In the genomic region with DNA sequence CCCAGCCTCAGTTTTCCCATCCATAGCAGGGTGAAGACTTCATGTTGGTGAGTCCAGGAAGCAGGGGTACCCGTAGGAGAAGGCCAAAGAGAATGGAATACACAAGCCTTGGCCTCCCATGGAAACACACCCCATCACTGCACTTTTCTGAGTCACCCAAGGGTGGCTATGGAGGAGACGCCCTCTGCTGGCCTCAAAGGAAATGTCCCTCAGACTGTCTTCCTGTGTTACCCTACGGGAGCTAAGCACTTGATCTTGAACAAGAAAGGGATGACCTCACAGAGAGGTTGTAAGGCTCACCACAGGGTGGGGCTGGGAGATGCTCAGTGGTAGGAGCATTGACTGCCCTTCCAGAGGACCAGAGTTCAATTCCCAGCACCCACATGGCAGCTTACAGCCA, we compare ENCODE assay signal across 8 mouse cellular contexts. TPM values are rescaled to one million over a fixed set of nuclear protein-coding genes. Genes with fewer than 3 reads are reported as not detected.
DNase-seq lines count a peak whose midpoint lies in the region; ATAC-seq and TF ChIP-seq lines count a peak whose summit lies in the region.

No protein-coding gene starts in this region.

- H3ac ChIP-seq in myocyte (ENCODE audit: control insufficient read depth, insufficient read length), result no peak overlapping the region

- TF ChIP-seq POLR2A in myocyte (IDR thresholded peaks at IDR 0.05; ENCODE audit: insufficient read length, low read depth), result no peak

- no peak overlapping the region for H3K4me2 ChIP-seq in kidney, embryonic 14.5 days (replicated peaks; ENCODE audit: low read depth, low read length)
- H3K4me2 ChIP-seq in myocyte (ENCODE audit: low read depth), result no peak overlapping the region
- H3K4me2 ChIP-seq in hindbrain, embryonic 16.5 days (ENCODE audit: low read length), result no peak overlapping the region

- WGBS in kidney, embryonic 14.5 days, result 36% methylated on average over 3 of the region's 3 CpGs
- 21% methylated on average over 3 of the region's 3 CpGs for WGBS in midbrain, embryonic 10.5 days
- WGBS in hindbrain, embryonic 16.5 days, result 32% methylated on average over 3 of the region's 3 CpGs

- no peak overlapping the region for H3K27ac ChIP-seq in kidney, embryonic 14.5 days (ENCODE audit: low read depth, low read length)
- H3K27ac ChIP-seq in midbrain, embryonic 10.5 days (replicated peaks), result no peak overlapping the region
- H3K27ac ChIP-seq in hindbrain, embryonic 16.5 days (ENCODE audit: low read depth, low read length), result no peak overlapping the region

- H3K4me1 ChIP-seq in kidney, embryonic 14.5 days (ENCODE audit: control insufficient read depth, insufficient read depth, low read length), result peaks cover 19% of the 10 kb centered on the region
- H3K4me1 ChIP-seq in G1E (ENCODE audit: insufficient read depth, low read depth, low read length), result peaks cover 74% of the 10 kb centered on the region
- peaks cover 46% of the 10 kb centered on the region for H3K4me1 ChIP-seq in midbrain, embryonic 10.5 days
- peaks cover 20% of the 10 kb centered on the region for H3K4me1 ChIP-seq in hindbrain, embryonic 16.5 days (ENCODE audit: control insufficient read depth, insufficient read depth, low read depth, low read length)

- H3K9me3 ChIP-seq in kidney, embryonic 14.5 days (ENCODE audit: control insufficient read depth, low read length), result no peaks in the 10 kb centered on the region
- no peaks in the 10 kb centered on the region for H3K9me3 ChIP-seq in G1E (replicated peaks)
- H3K9me3 ChIP-seq in midbrain, embryonic 10.5 days (replicated peaks), result no peaks in the 10 kb centered on the region
- H3K9me3 ChIP-seq in hindbrain, embryonic 16.5 days (ENCODE audit: control insufficient read depth, low read length), result no peaks in the 10 kb centered on the region

- DNase-seq in kidney, adult 11 months, result peak; percentile 37
- DNase-seq in G1E (ENCODE audit: low spot score), result peak; percentile 71
- peak; percentile 81 for DNase-seq in c-Kit-positive CD71-positive TER-119-positive erythroid progenitor cells, embryonic 14.5 days (ENCODE audit: low spot score)
- DNase-seq in kidney, postnatal 10 days, result peak; percentile 74
- no peak for DNase-seq in midbrain, embryonic 10.5 days (ENCODE audit: low spot score)

- TF ChIP-seq CTCF in G1E (IDR thresholded peaks at IDR 0.05; ENCODE audit: low read depth, low read length), result peak; percentile 71

- peaks cover 7% of the 10 kb centered on the region for H3K36me3 ChIP-seq in kidney, embryonic 14.5 days (ENCODE audit: control insufficient read depth, insufficient read depth, low read length)
- H3K36me3 ChIP-seq in G1E (replicated peaks) (peaks cover 44% of the 10 kb centered on the region), myocyte (ENCODE audit: control insufficient read depth, insufficient read depth) (peaks cover 17% of the 10 kb centered on the region)
- peaks cover 4% of the 10 kb centered on the region for H3K36me3 ChIP-seq in midbrain, embryonic 10.5 days
- no peaks in the 10 kb centered on the region for H3K36me3 ChIP-seq in hindbrain, embryonic 16.5 days (ENCODE audit: control insufficient read depth, insufficient read depth, low read length)

- ATAC-seq in kidney, embryonic 14.5 days (ENCODE audit: low FRiP score, low TSS enrichment), result no peak
- ATAC-seq in G1E (ENCODE audit: extremely low read depth, insufficient number of reproducible peaks, low FRiP score, poor library complexity, severe bottlenecking), result peak; percentile 30
- ATAC-seq in hindbrain, embryonic 16.5 days, result no peak

- H3K79me2 ChIP-seq in myocyte (ENCODE audit: control insufficient read depth, insufficient read depth), result peaks cover 38% of the 10 kb centered on the region

- H3K27me3 ChIP-seq in kidney, embryonic 14.5 days (ENCODE audit: control insufficient read depth, insufficient read depth, low read length), result no peaks in the 10 kb centered on the region
- H3K27me3 ChIP-seq in G1E (ENCODE audit: insufficient read depth, low read length) (no peaks in the 10 kb centered on the region), myocyte (ENCODE audit: control insufficient read depth, insufficient read depth, insufficient read length) (no peaks in the 10 kb centered on the region)
- peaks cover 23% of the 10 kb centered on the region for H3K27me3 ChIP-seq in midbrain, embryonic 10.5 days (ENCODE audit: low read depth, poor library complexity, severe bottlenecking)
- peaks cover 6% of the 10 kb centered on the region for H3K27me3 ChIP-seq in hindbrain, embryonic 16.5 days (replicated peaks; ENCODE audit: control insufficient read depth, insufficient read depth, low read length)

- no peak overlapping the region; the same call in 1 of the 2 replicates for H3K9ac ChIP-seq in kidney, embryonic 14.5 days (ENCODE audit: low read depth, low read length)
- no peak overlapping the region for H3K9ac ChIP-seq in hindbrain, embryonic 16.5 days (ENCODE audit: low read depth, low read length)

- H3K4me3 ChIP-seq in kidney, embryonic 14.5 days (ENCODE audit: low read length), result no peak overlapping the region
- H3K4me3 ChIP-seq in G1E (ENCODE audit: low read depth, low read length) (no peak overlapping the region), myocyte (no peak overlapping the region)
- no peak overlapping the region for H3K4me3 ChIP-seq in midbrain, embryonic 10.5 days
- H3K4me3 ChIP-seq in hindbrain, embryonic 16.5 days (ENCODE audit: low read length), result no peak overlapping the region

TF ChIP-seq in myocyte, 11 proteins besides CTCF, POLR2A, EP300 and RAD21:
- TF ChIP-seq TCF12 (IDR thresholded peaks at IDR 0.05; ENCODE audit: insufficient read depth, poor library complexity, severe bottlenecking), result no peak
- TF ChIP-seq REST (IDR thresholded peaks at IDR 0.05; ENCODE audit: insufficient read depth, insufficient read length), result no peak
- peak in 1 of 3 experiments; percentile 0 for TF ChIP-seq MYOD1 (IDR thresholded peaks at IDR 0.05; ENCODE audit: control insufficient read depth in 1 of 3, insufficient read length in 2 of 3, low read depth in 2 of 3)
- TF ChIP-seq POLR2AphosphoS2 (IDR thresholded peaks at IDR 0.05; ENCODE audit: insufficient read length, low read depth), result peak; percentile 94
- no peak for TF ChIP-seq CEBPB (IDR thresholded peaks at IDR 0.05; ENCODE audit: insufficient read depth, poor library complexity, severe bottlenecking)

RNA-seq across cellular contexts. Expression of gene Nol12, which starts 3.2 kb away (rescaled TPM):
- 55.8 and 64.6 TPM in 2 replicates for polyA plus RNA-seq in kidney, embryonic 14.5 days (2014; fragmentation: Nextera tagmentation; extraction: Ambion mirVana)
- total RNA-seq in G1E (2014; fragmentation: Nextera tagmentation) (13.2 and 25.6 TPM in 2 replicates), G1E (2017) (20.1 and 24.2 TPM in 2 replicates)
- polyA plus RNA-seq in G1E (2012) (15.9 and 16.7 TPM in 2 replicates), myocyte (2012; fragmentation: generic; extraction: Trizol) (101 TPM)
- polyA plus RNA-seq in midbrain, embryonic 10.5 days (2016; fragmentation: Nextera tagmentation; extraction: Ambion mirVana), result 62.7 and 71.2 TPM in 2 replicates
- 63.6 and 68.1 TPM in 2 replicates for polyA plus RNA-seq in hindbrain, embryonic 16.5 days (2015; fragmentation: Nextera tagmentation; extraction: Ambion mirVana)

RNA-seq across cellular contexts. Expression of gene Lgals1, which starts 5.1 kb away (rescaled TPM):
- 584 and 814 TPM in 2 replicates for polyA plus RNA-seq in kidney, embryonic 14.5 days (2014; fragmentation: Nextera tagmentation; extraction: Ambion mirVana)
- 558 and 607 TPM in 2 replicates for total RNA-seq in G1E (2014; fragmentation: Nextera tagmentation)
- total RNA-seq in G1E (2017), result 3,673 and 4,536 TPM in 2 replicates
- 1,469 and 2,086 TPM in 2 replicates for polyA plus RNA-seq in G1E (2012)
- 13,722 TPM for polyA plus RNA-seq in myocyte (2012; fragmentation: generic; extraction: Trizol)
- 341 and 392 TPM in 2 replicates for polyA plus RNA-seq in midbrain, embryonic 10.5 days (2016; fragmentation: Nextera tagmentation; extraction: Ambion mirVana)
- 105 and 169 TPM in 2 replicates for polyA plus RNA-seq in hindbrain, embryonic 16.5 days (2015; fragmentation: Nextera tagmentation; extraction: Ambion mirVana)

RNA-seq across cellular contexts. Expression of gene Triobp, which starts 15.9 kb away (rescaled TPM):
- polyA plus RNA-seq in kidney, embryonic 14.5 days (2014; fragmentation: Nextera tagmentation; extraction: Ambion mirVana), result 50.6 and 54.9 TPM in 2 replicates
- total RNA-seq in G1E (2014; fragmentation: Nextera tagmentation) (67.0 and 104 TPM in 2 replicates), G1E (2017) (23.6 and 24.4 TPM in 2 replicates)
- polyA plus RNA-seq in G1E (2012) (42.5 and 45.6 TPM in 2 replicates), myocyte (2012; fragmentation: generic; extraction: Trizol) (19.9 TPM)
- polyA plus RNA-seq in midbrain, embryonic 10.5 days (2016; fragmentation: Nextera tagmentation; extraction: Ambion mirVana), result 39.7 and 39.8 TPM in 2 replicates
- polyA plus RNA-seq in hindbrain, embryonic 16.5 days (2015; fragmentation: Nextera tagmentation; extraction: Ambion mirVana), result 36.1 and 40.4 TPM in 2 replicates

RNA-seq across cellular contexts. Expression of gene Pdxp, which starts 17.9 kb away (rescaled TPM):
- polyA plus RNA-seq in kidney, embryonic 14.5 days (2014; fragmentation: Nextera tagmentation; extraction: Ambion mirVana), result 20.5 and 25.8 TPM in 2 replicates
- total RNA-seq in G1E (2014; fragmentation: Nextera tagmentation) (26.6 and 31.4 TPM in 2 replicates), G1E (2017) (13.9 and 18.1 TPM in 2 replicates)
- polyA plus RNA-seq in G1E (2012) (39.7 and 40.6 TPM in 2 replicates), myocyte (2012; fragmentation: generic; extraction: Trizol) (33.1 TPM)
- 27.3 and 29.8 TPM in 2 replicates for polyA plus RNA-seq in midbrain, embryonic 10.5 days (2016; fragmentation: Nextera tagmentation; extraction: Ambion mirVana)
- 94.7 and 96.9 TPM in 2 replicates for polyA plus RNA-seq in hindbrain, embryonic 16.5 days (2015; fragmentation: Nextera tagmentation; extraction: Ambion mirVana)

RNA-seq across cellular contexts. Expression of gene Sh3bp1, which starts 32.0 kb away (rescaled TPM):
- 32.7 and 38.5 TPM in 2 replicates for polyA plus RNA-seq in kidney, embryonic 14.5 days (2014; fragmentation: Nextera tagmentation; extraction: Ambion mirVana)
- total RNA-seq in G1E (2014; fragmentation: Nextera tagmentation), result 207 and 231 TPM in 2 replicates
- total RNA-seq in G1E (2017), result 32.7 and 34.1 TPM in 2 replicates
- 1,400 and 1,821 TPM in 2 replicates for polyA plus RNA-seq in G1E (2012)
- polyA plus RNA-seq in myocyte (2012; fragmentation: generic; extraction: Trizol), result 11.1 TPM
- 16.5 and 18.7 TPM in 2 replicates for polyA plus RNA-seq in midbrain, embryonic 10.5 days (2016; fragmentation: Nextera tagmentation; extraction: Ambion mirVana)
- 4.5 and 6.7 TPM in 2 replicates for polyA plus RNA-seq in hindbrain, embryonic 16.5 days (2015; fragmentation: Nextera tagmentation; extraction: Ambion mirVana)
